Mouse (Mus musculus): ENCODE measurements around the gene Aldh5a1. TPM values are rescaled to one million over a fixed set of nuclear protein-coding genes. Genes with fewer than 3 reads are reported as not detected.
A peak's percentile ranks its signal among the peaks of the same experiment; 100 is the strongest.

Aldh5a1 gene
- polyA plus RNA-seq, 1 experiment from 2014 or later, result 4.3 TPM

DNA sequence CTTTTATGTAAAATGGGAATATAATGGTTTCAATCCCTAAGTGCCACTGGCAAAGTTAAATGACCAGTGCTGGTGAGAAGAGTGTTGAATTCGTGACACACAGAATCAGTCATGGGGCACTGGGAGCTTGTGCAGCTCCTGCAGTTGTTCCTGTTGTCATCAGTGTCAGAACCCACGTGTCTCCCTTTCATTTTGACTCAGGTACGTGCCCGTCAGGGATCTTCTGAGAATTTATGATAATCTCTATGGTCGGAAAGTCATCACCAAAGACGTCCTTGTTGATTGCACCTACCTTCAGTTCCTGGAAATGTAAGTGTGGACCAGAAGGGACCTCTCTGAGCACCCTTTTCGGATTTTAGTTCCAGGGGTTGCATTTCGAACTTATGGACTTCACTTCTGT lies 24.7 kb upstream of the Aldh5a1 start:
- Histone ChIP-seq H3K36me3 (ENCODE audit: control insufficient read depth, insufficient read depth, low read length) (no peaks in the 10 kb centered on the region), H3K4me2 (ENCODE audit: low read depth, low read length) (no peak overlapping the region), H3K9me3 (ENCODE audit: control insufficient read depth, low read length) (no peaks in the 10 kb centered on the region), H3K27ac (replicated peaks; ENCODE audit: low read depth, low read length) (no peak overlapping the region), H3K4me1 (ENCODE audit: control insufficient read depth, insufficient read depth, low read length) (no peaks in the 10 kb centered on the region), H3K27me3 (replicated peaks; ENCODE audit: control insufficient read depth, insufficient read depth, low read length) (no peaks in the 10 kb centered on the region), H3K4me3 (ENCODE audit: low read depth, low read length) (no peak overlapping the region), H3K9ac (ENCODE audit: low read depth, low read length) (no peak overlapping the region)
- DNase-seq (ENCODE audit: low spot score) (no peak), ATAC-seq (ENCODE audit: low read depth) (no peak)
- WGBS, result 85% methylated on average over 8 of the region's 8 CpGs

DNA sequence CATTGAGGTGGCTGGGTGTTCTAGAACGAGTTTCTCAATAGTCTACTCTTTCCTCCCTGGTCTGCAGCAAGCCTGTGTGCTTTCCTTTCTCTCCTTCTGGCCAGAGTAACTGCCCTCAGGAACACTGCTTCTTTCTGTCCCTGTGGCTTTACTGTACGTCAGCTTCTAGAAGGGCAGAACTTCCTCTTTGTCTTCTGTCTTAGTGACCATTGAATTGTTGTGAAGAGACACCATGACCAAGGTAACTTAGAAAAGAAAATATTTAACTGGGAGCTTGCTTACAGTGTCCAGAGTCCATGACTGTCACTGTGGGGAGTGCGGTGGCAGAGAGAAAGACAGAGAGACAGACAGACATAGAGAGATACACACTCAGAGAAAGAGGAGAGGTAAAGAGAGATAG lies 22.6 kb upstream of the Aldh5a1 start:
- Histone ChIP-seq H3K4me1 (ENCODE audit: control insufficient read depth, insufficient read depth, low read length) (peaks cover 3% of the 10 kb centered on the region; the same call in 1 of the 2 replicates), H3K9ac (ENCODE audit: low read depth, low read length) (no peak overlapping the region), H3K9me3 (ENCODE audit: control insufficient read depth, low read length) (no peaks in the 10 kb centered on the region), H3K4me3 (ENCODE audit: low read depth, low read length) (no peak overlapping the region), H3K36me3 (ENCODE audit: control insufficient read depth, insufficient read depth, low read length) (no peaks in the 10 kb centered on the region), H3K27me3 (replicated peaks; ENCODE audit: control insufficient read depth, insufficient read depth, low read length) (no peaks in the 10 kb centered on the region), H3K4me2 (ENCODE audit: low read depth, low read length) (no peak overlapping the region), H3K27ac (replicated peaks; ENCODE audit: low read depth, low read length) (no peak overlapping the region)
- 71% methylated on average over 3 of the region's 3 CpGs for WGBS
- ATAC-seq (ENCODE audit: low read depth), result no peak
- DNase-seq (ENCODE audit: low spot score), result no peak

DNA sequence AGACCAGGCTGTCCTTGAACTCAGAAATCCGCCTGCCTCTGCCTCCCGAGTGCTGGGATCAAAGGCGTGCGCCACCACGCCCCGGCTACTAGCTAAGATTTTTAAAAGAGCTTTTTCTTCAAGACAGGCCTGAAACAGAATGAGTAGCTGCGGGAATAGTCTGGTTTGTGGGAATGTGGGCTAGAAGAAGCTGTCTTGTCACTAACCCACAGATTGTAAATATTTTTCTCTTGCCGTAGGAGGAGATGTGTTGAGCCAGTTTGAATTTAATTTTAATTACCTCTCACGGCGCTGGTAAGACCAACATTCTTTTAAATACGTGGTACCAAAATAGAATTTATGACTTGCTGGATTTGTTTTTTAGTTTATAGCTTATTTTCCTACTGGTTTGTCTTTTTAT lies 21.2 kb upstream of the Aldh5a1 start:
- 88% methylated on average over 11 of the region's 11 CpGs for WGBS
- no peak for ATAC-seq (ENCODE audit: low read depth)

DNA sequence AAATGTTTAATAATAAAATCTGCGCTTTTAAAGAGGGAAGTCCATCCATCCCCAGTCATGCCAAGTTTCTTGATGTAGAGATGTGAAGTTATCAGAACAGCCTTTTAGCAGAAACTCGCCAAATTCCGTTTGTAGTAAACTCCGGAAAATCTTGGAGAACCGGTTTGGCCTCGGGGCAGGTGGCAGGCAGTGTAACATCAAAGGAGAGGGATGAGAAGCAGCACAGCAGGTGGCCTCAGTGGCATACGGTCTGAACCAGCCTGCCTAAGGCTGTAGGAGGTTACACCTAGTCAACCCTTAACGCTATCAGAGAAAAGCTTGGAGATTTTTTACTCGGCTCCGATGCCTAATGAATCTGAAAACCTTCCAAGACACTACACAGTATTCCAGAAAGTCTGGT lies 18.0 kb upstream of the Aldh5a1 start:
- DNase-seq (ENCODE audit: low spot score), result peak; percentile 83
- Histone ChIP-seq H3K36me3 (ENCODE audit: control insufficient read depth, insufficient read depth, low read length) (no peaks in the 10 kb centered on the region), H3K4me1 (ENCODE audit: control insufficient read depth, insufficient read depth, low read length) (peaks cover 4% of the 10 kb centered on the region; the same call in 1 of the 2 replicates), H3K4me2 (ENCODE audit: low read depth, low read length) (no peak overlapping the region), H3K9ac (ENCODE audit: low read depth, low read length) (no peak overlapping the region), H3K27ac (replicated peaks; ENCODE audit: low read depth, low read length) (no peak overlapping the region), H3K4me3 (ENCODE audit: low read depth, low read length) (no peak overlapping the region), H3K9me3 (ENCODE audit: control insufficient read depth, low read length) (no peaks in the 10 kb centered on the region), H3K27me3 (replicated peaks; ENCODE audit: control insufficient read depth, insufficient read depth, low read length) (no peaks in the 10 kb centered on the region)
- peak; percentile 90; the same call in 1 of the 2 replicates for ATAC-seq (ENCODE audit: low read depth)
- 7% methylated on average over 10 of the region's 10 CpGs for WGBS

More for the DNA sequence above, 21.2 kb upstream of the Aldh5a1 start:
- H3K4me3 ChIP-seq (ENCODE audit: low read depth, low read length), result no peak overlapping the region
- no peak for DNase-seq (ENCODE audit: low spot score)
- H3K9me3 ChIP-seq (ENCODE audit: control insufficient read depth, low read length), result no peaks in the 10 kb centered on the region
- H3K27ac ChIP-seq (replicated peaks; ENCODE audit: low read depth, low read length), result no peak overlapping the region
- no peak overlapping the region for H3K4me2 ChIP-seq (ENCODE audit: low read depth, low read length)
- H3K27me3 ChIP-seq (replicated peaks; ENCODE audit: control insufficient read depth, insufficient read depth, low read length), result no peaks in the 10 kb centered on the region
- H3K9ac ChIP-seq (ENCODE audit: low read depth, low read length), result no peak overlapping the region
- H3K36me3 ChIP-seq (ENCODE audit: control insufficient read depth, insufficient read depth, low read length), result no peaks in the 10 kb centered on the region
- peaks cover 4% of the 10 kb centered on the region; the same call in 1 of the 2 replicates for H3K4me1 ChIP-seq (ENCODE audit: control insufficient read depth, insufficient read depth, low read length)

DNA sequence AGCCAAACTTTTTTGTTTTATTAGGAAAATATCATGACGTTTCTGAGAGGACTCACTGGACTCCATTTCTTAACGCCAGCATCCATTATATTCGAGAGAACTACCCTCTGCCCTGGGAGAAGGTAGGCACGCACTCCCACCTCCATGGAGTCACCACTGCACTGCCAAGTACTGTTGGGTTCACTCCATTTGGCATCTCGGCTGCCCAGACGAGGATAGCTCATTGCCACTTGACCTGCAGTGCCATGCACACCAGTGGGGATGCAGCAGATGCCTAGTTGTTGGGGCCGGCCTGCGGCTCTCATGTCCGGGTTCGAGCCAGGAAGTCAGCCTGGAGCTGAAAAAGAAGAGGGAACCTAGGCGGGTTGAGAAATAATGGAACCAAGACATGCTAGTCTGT lies 17.6 kb upstream of the Aldh5a1 start:
- Histone ChIP-seq H3K36me3 (ENCODE audit: control insufficient read depth, insufficient read depth, low read length) (no peaks in the 10 kb centered on the region), H3K4me3 (ENCODE audit: low read depth, low read length) (no peak overlapping the region), H3K27ac (replicated peaks; ENCODE audit: low read depth, low read length) (no peak overlapping the region), H3K27me3 (replicated peaks; ENCODE audit: control insufficient read depth, insufficient read depth, low read length) (no peaks in the 10 kb centered on the region), H3K9me3 (ENCODE audit: control insufficient read depth, low read length) (no peaks in the 10 kb centered on the region), H3K4me2 (ENCODE audit: low read depth, low read length) (no peak overlapping the region), H3K4me1 (ENCODE audit: control insufficient read depth, insufficient read depth, low read length) (peaks cover 4% of the 10 kb centered on the region; the same call in 1 of the 2 replicates), H3K9ac (ENCODE audit: low read depth, low read length) (no peak overlapping the region)
- WGBS, result 31% methylated on average over 11 of the region's 11 CpGs
- DNase-seq (ENCODE audit: low spot score), result no peak
- 0 out of 2 replicates have a peak, but pooled peaks have one; percentile 6 for ATAC-seq (ENCODE audit: low read depth)

DNA sequence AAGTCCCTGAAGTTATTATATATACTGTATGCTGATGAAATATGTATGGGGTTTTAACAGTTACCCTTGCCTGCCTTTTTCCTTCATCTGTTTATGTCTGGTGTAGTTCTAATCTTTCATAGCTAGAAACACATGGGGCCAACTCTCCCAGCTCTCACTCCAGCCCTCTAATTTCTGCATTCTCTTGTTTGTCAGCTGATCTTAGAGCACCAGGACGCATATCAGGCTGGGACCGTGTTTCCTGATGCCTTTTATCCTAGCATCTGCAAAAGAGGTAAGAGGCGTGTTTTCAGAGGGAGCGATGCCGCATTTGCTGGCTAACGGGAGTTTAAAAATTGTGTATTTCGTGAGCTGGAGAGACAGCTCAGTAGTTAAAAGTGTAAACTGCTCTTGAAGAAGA lies 15.2 kb upstream of the Aldh5a1 start:
- no peak for DNase-seq (ENCODE audit: low spot score)
- Histone ChIP-seq H3K9ac (ENCODE audit: low read depth, low read length) (no peak overlapping the region), H3K9me3 (ENCODE audit: control insufficient read depth, low read length) (no peaks in the 10 kb centered on the region), H3K27ac (replicated peaks; ENCODE audit: low read depth, low read length) (no peak overlapping the region), H3K4me3 (ENCODE audit: low read depth, low read length) (no peak overlapping the region), H3K27me3 (replicated peaks; ENCODE audit: control insufficient read depth, insufficient read depth, low read length) (no peaks in the 10 kb centered on the region), H3K36me3 (ENCODE audit: control insufficient read depth, insufficient read depth, low read length) (no peaks in the 10 kb centered on the region), H3K4me1 (ENCODE audit: control insufficient read depth, insufficient read depth, low read length) (peaks cover 4% of the 10 kb centered on the region; the same call in 1 of the 2 replicates), H3K4me2 (ENCODE audit: low read depth, low read length) (no peak overlapping the region)
- WGBS, result 63% methylated on average over 7 of the region's 7 CpGs
- ATAC-seq (ENCODE audit: low read depth), result no peak

DNA sequence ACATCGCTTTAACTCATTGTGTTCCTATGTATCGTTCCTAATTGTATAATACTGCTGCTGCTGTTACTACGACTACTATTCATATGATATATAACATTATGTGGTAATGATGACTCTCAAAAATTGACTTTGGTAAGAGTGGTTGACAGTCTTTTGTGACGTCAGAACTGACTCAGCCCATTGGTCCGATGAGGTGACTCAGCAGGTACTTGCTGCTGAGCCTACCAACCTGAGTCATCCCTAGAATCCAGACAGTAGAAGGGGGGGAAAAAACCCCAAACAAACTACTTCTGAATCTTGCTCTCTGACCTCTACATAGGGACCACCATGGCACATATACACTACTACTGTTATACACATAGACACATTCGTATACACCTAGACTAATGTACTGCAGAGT lies 11.4 kb upstream of the Aldh5a1 start:
- Histone ChIP-seq H3K4me2 (ENCODE audit: low read depth, low read length) (no peak overlapping the region), H3K36me3 (ENCODE audit: control insufficient read depth, insufficient read depth, low read length) (no peaks in the 10 kb centered on the region), H3K4me3 (ENCODE audit: low read depth, low read length) (no peak overlapping the region), H3K4me1 (ENCODE audit: control insufficient read depth, insufficient read depth, low read length) (no peaks in the 10 kb centered on the region), H3K9ac (ENCODE audit: low read depth, low read length) (no peak overlapping the region), H3K27ac (replicated peaks; ENCODE audit: low read depth, low read length) (no peak overlapping the region), H3K27me3 (replicated peaks; ENCODE audit: control insufficient read depth, insufficient read depth, low read length) (no peaks in the 10 kb centered on the region), H3K9me3 (ENCODE audit: control insufficient read depth, low read length) (no peaks in the 10 kb centered on the region)
- ATAC-seq (ENCODE audit: low read depth), result no peak
- WGBS, result 94% methylated on average over 6 of the region's 6 CpGs
- no peak for DNase-seq (ENCODE audit: low spot score)

DNA sequence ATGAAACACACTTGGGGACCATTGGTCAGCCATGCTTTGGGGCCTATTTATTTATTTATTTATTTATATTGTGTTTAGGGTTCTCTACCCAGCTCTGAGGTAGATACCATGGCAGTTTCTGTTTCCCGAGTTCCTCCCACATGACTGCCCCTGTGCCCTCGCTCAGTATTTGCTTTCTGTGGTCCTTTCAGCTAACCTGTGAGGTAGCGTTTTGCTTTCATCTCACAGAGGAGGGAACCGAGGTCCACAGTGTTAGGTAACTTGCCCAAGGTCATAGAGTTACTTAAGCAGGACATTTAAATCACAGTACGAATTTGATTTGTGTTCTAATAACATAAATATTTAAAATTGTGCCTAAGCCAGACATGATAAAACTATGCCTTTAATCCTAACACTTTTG lies 9.7 kb upstream of the Aldh5a1 start:
- H3K27me3 ChIP-seq (replicated peaks; ENCODE audit: control insufficient read depth, insufficient read depth, low read length), result no peaks in the 10 kb centered on the region
- no peak overlapping the region for H3K9ac ChIP-seq (ENCODE audit: low read depth, low read length)
- H3K27ac ChIP-seq (replicated peaks; ENCODE audit: low read depth, low read length), result no peak overlapping the region
- ATAC-seq (ENCODE audit: low read depth) (no peak), DNase-seq (ENCODE audit: low spot score) (no peak)
- H3K4me3 ChIP-seq (ENCODE audit: low read depth, low read length), result no peak overlapping the region
- no peak overlapping the region for H3K4me2 ChIP-seq (ENCODE audit: low read depth, low read length)
- no peaks in the 10 kb centered on the region for H3K9me3 ChIP-seq (ENCODE audit: control insufficient read depth, low read length)
- WGBS, result 89% methylated on average over 5 of the region's 5 CpGs
- H3K36me3 ChIP-seq (ENCODE audit: control insufficient read depth, insufficient read depth, low read length), result no peaks in the 10 kb centered on the region
- H3K4me1 ChIP-seq (ENCODE audit: control insufficient read depth, insufficient read depth, low read length), result no peaks in the 10 kb centered on the region

DNA sequence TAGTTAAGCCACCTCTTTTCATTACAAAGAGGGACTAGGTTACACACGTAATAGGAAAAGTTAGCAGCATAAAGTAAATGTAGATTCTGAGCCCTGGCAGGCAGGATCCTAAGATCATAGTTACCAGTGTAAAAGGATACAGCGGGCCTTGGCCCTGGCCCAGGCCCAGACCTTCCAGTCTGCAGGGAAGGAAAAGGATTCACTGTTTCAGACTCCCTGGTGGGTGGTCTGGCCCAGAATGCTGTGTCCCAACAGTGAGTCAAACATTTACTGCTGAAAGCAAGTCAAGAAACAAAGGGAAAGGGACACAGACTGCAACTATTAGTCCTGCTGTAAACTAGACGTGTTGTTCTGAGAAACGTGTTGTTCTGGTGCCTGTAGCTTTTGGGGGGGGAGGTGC lies 8.1 kb upstream of the Aldh5a1 start:
- 8% methylated on average over 4 of the region's 4 CpGs for WGBS
- H3K9ac ChIP-seq (ENCODE audit: low read depth, low read length), result no peak overlapping the region
- H3K4me1 ChIP-seq (ENCODE audit: control insufficient read depth, insufficient read depth, low read length), result no peaks in the 10 kb centered on the region
- peak; percentile 74 for ATAC-seq (ENCODE audit: low read depth)
- H3K9me3 ChIP-seq (ENCODE audit: control insufficient read depth, low read length), result no peaks in the 10 kb centered on the region
- H3K4me3 ChIP-seq (ENCODE audit: low read depth, low read length), result no peak overlapping the region
- no peak overlapping the region for H3K4me2 ChIP-seq (ENCODE audit: low read depth, low read length)
- peak; percentile 66 for DNase-seq (ENCODE audit: low spot score)
- no peaks in the 10 kb centered on the region for H3K27me3 ChIP-seq (replicated peaks; ENCODE audit: control insufficient read depth, insufficient read depth, low read length)
- no peak overlapping the region for H3K27ac ChIP-seq (replicated peaks; ENCODE audit: low read depth, low read length)
- no peaks in the 10 kb centered on the region for H3K36me3 ChIP-seq (ENCODE audit: control insufficient read depth, insufficient read depth, low read length)
